Mouse (Mus musculus): ENCODE results near the gene Olfr736. TPM values are rescaled to one million over a fixed set of nuclear protein-coding genes. Genes with fewer than 3 reads are reported as not detected.

Olfr736 gene
- polyA plus RNA-seq (2012; rRNA removed): not detected in 2 replicates

GRCm38 (mm10) chr14:50380863-50381262 lies at the start of gene Olfr736:
Gene Olfr736 (plus strand): TSS chr14:50381163.
- TF ChIP-seq POLR2A (IDR thresholded peaks at IDR 0.05; ENCODE audit: low read depth, low read length): no peak
- no peak for TF ChIP-seq CTCF (IDR thresholded peaks at IDR 0.05; ENCODE audit: extremely low read depth, insufficient read length, insufficient replicate concordance, low read depth, low read length)
- Histone ChIP-seq H3K27ac (ENCODE audit: insufficient read depth, low read depth, low read length) (no peak within 1 kb of the TSS), H3K4me1 (ENCODE audit: control insufficient read depth, insufficient read depth, insufficient read length, low read length) (no peaks in the 10 kb centered on the region), H3K4me3 (ENCODE audit: low read depth, low read length) (no peak within 1 kb of the TSS), H3K27me3 (ENCODE audit: control insufficient read depth, insufficient read depth, low read length) (no peaks in the 10 kb centered on the region), H3K36me3 (ENCODE audit: control insufficient read depth, insufficient read depth, low read length) (no peaks in the 10 kb centered on the region)
- 65% methylated on average over 2 of the region's 2 CpGs for WGBS

- Histone ChIP-seq H3K4me1 (ENCODE audit: control insufficient read depth, insufficient read depth, insufficient read length, low read length) (no peaks in the 10 kb centered on the region), H3K27me3 (ENCODE audit: control insufficient read depth, insufficient read depth, low read length) (no peaks in the 10 kb centered on the region), H3K27ac (ENCODE audit: insufficient read depth, low read depth, low read length) (no peak within 1 kb of the TSS), H3K4me3 (ENCODE audit: low read depth, low read length) (no peak within 1 kb of the TSS), H3K36me3 (ENCODE audit: control insufficient read depth, insufficient read depth, low read length) (no peaks in the 10 kb centered on the region)
- WGBS: 80% methylated on average over 2 of the region's 2 CpGs
- TF ChIP-seq POLR2A (IDR thresholded peaks at IDR 0.05; ENCODE audit: low read depth, low read length) (no peak), CTCF (IDR thresholded peaks at IDR 0.05; ENCODE audit: extremely low read depth, insufficient read length, insufficient replicate concordance, low read depth, low read length) (no peak)
Observed at GRCm38 (mm10) chr14:50348796-50349195, 32.2 kb upstream of the Olfr736 start, which contains the start of gene Olfr735. Gene Olfr735 (minus strand): TSS chr14:50348872.

- Histone ChIP-seq H3K4me1 (ENCODE audit: control insufficient read depth, insufficient read depth, insufficient read length, low read length) (no peaks in the 10 kb centered on the region), H3K27me3 (ENCODE audit: control insufficient read depth, insufficient read depth, low read length) (no peaks in the 10 kb centered on the region), H3K36me3 (ENCODE audit: control insufficient read depth, insufficient read depth, low read length) (no peaks in the 10 kb centered on the region), H3K4me3 (ENCODE audit: low read depth, low read length) (no peak overlapping the region), H3K27ac (ENCODE audit: insufficient read depth, low read depth, low read length) (no peak overlapping the region)
- WGBS: 32% methylated on average over 3 of the region's 3 CpGs
- TF ChIP-seq CTCF (IDR thresholded peaks at IDR 0.05; ENCODE audit: extremely low read depth, insufficient read length, insufficient replicate concordance, low read depth, low read length) (peak; percentile 40; the same call in 1 of the 2 replicates), POLR2A (IDR thresholded peaks at IDR 0.05; ENCODE audit: low read depth, low read length) (no peak)
Observed at GRCm38 (mm10) chr14:50352438-50352837, 28.5 kb upstream of the Olfr736 start.

- Histone ChIP-seq H3K27ac (ENCODE audit: insufficient read depth, low read depth, low read length) (no peak overlapping the region), H3K4me1 (ENCODE audit: control insufficient read depth, insufficient read depth, insufficient read length, low read length) (no peaks in the 10 kb centered on the region), H3K27me3 (ENCODE audit: control insufficient read depth, insufficient read depth, low read length) (no peaks in the 10 kb centered on the region), H3K36me3 (ENCODE audit: control insufficient read depth, insufficient read depth, low read length) (no peaks in the 10 kb centered on the region), H3K4me3 (ENCODE audit: low read depth, low read length) (no peak overlapping the region)
- WGBS: 24% methylated on average over 2 of the region's 2 CpGs
- TF ChIP-seq POLR2A (IDR thresholded peaks at IDR 0.05; ENCODE audit: low read depth, low read length) (no peak), CTCF (IDR thresholded peaks at IDR 0.05; ENCODE audit: extremely low read depth, insufficient read length, insufficient replicate concordance, low read depth, low read length) (no peak)
Observed at GRCm38 (mm10) chr14:50356725-50357124, 24.2 kb upstream of the Olfr736 start.

- 66% methylated on average over 2 of the region's 2 CpGs for whole genome bisulfite sequencing
- Histone ChIP-seq H3K4me3 (ENCODE audit: low read depth, low read length) (no peak within 1 kb of the TSS), H3K27me3 (ENCODE audit: control insufficient read depth, insufficient read depth, low read length) (no peaks in the 10 kb centered on the region), H3K36me3 (ENCODE audit: control insufficient read depth, insufficient read depth, low read length) (no peaks in the 10 kb centered on the region), H3K4me1 (ENCODE audit: control insufficient read depth, insufficient read depth, insufficient read length, low read length) (no peaks in the 10 kb centered on the region), H3K27ac (ENCODE audit: insufficient read depth, low read depth, low read length) (no peak within 1 kb of the TSS)
- TF ChIP-seq POLR2A (IDR thresholded peaks at IDR 0.05; ENCODE audit: low read depth, low read length) (no peak), CTCF (IDR thresholded peaks at IDR 0.05; ENCODE audit: extremely low read depth, insufficient read length, insufficient replicate concordance, low read depth, low read length) (no peak)
Observed at GRCm38 (mm10) chr14:50357593-50357992, 23.4 kb upstream of the Olfr736 start, which contains the start of gene Tlr11. Gene Tlr11 (plus strand): TSS chr14:50357914.

- 78% methylated on average over 3 of the region's 3 CpGs for WGBS
- Histone ChIP-seq H3K4me1 (ENCODE audit: control insufficient read depth, insufficient read depth, insufficient read length, low read length) (no peaks in the 10 kb centered on the region), H3K4me3 (ENCODE audit: low read depth, low read length) (no peak overlapping the region), H3K27ac (ENCODE audit: insufficient read depth, low read depth, low read length) (no peak overlapping the region), H3K36me3 (ENCODE audit: control insufficient read depth, insufficient read depth, low read length) (no peaks in the 10 kb centered on the region), H3K27me3 (ENCODE audit: control insufficient read depth, insufficient read depth, low read length) (no peaks in the 10 kb centered on the region)
- TF ChIP-seq POLR2A (IDR thresholded peaks at IDR 0.05; ENCODE audit: low read depth, low read length) (no peak), CTCF (IDR thresholded peaks at IDR 0.05; ENCODE audit: extremely low read depth, insufficient read length, insufficient replicate concordance, low read depth, low read length) (no peak)
Observed at GRCm38 (mm10) chr14:50360480-50360879, 20.5 kb upstream of the Olfr736 start.

- 75% methylated on average over 2 of the region's 2 CpGs for WGBS
- no peaks in the 10 kb centered on the region for H3K27me3 ChIP-seq (ENCODE audit: control insufficient read depth, insufficient read depth, low read length)
- no peak for TF ChIP-seq POLR2A (IDR thresholded peaks at IDR 0.05; ENCODE audit: low read depth, low read length)
- TF ChIP-seq CTCF (IDR thresholded peaks at IDR 0.05; ENCODE audit: extremely low read depth, insufficient read length, insufficient replicate concordance, low read depth, low read length): no peak
- H3K27ac ChIP-seq (ENCODE audit: insufficient read depth, low read depth, low read length): no peak overlapping the region
- no peaks in the 10 kb centered on the region for H3K4me1 ChIP-seq (ENCODE audit: control insufficient read depth, insufficient read depth, insufficient read length, low read length)
- H3K36me3 ChIP-seq (ENCODE audit: control insufficient read depth, insufficient read depth, low read length): no peaks in the 10 kb centered on the region
- H3K4me3 ChIP-seq (ENCODE audit: low read depth, low read length): no peak overlapping the region
Observed at GRCm38 (mm10) chr14:50363561-50363960, 17.4 kb upstream of the Olfr736 start.

Data from small intestine, adult 2 months (tissue).